Mouse (Mus musculus): Measurements from ENCODE around the gene Creb3l1.

GRCm38 (mm10) chr2:91963443-91963932 is 60.8 kb downstream of the Creb3l1 start:
- TF ChIP-seq CTCF (IDR thresholded peaks at IDR 0.05; ENCODE audit: low read depth, low read length) (peak; percentile 81), EP300 (IDR thresholded peaks at IDR 0.05; ENCODE audit: insufficient read depth, low read depth, low read length) (no peak), POLR2A (IDR thresholded peaks at IDR 0.05; ENCODE audit: insufficient read depth, low read length) (no peak)
